Mouse (Mus musculus) midbrain, embryonic 10.5 days (tissue): ENCODE results near the gene Sall4. TPM values are rescaled to one million over a fixed set of nuclear protein-coding genes. Genes with fewer than 3 reads are reported as not detected.

ENCODE experiments used
- DNase-seq: peaks from one replicate; pipeline ENCODE4 v3.0.0-alpha.2; 2017; ENCODE audit warnings: low spot score
- H3K27ac ChIP-seq: fragments of 300-500 bp; sonication (generic); replicated peaks from 2 replicates; pipeline ENCODE4 v1.5.1; 2016; ENCODE audit warnings: mild to moderate bottlenecking
- H3K27me3 ChIP-seq: fragments of 300-500 bp; sonication (generic); 2 replicates; pipeline ENCODE4 v1.6.1; 2016; ENCODE audit warnings: low read depth, mild to moderate bottlenecking; ENCODE audit not compliant: poor library complexity, severe bottlenecking
- H3K36me3 ChIP-seq: fragments of 300-500 bp; sonication (generic); 2 replicates; pipeline ENCODE4 v1.6.1; 2016; ENCODE audit warnings: mild to moderate bottlenecking, moderate library complexity
- H3K4me1 ChIP-seq: fragments of 300-500 bp; sonication (generic); 2 replicates; pipeline ENCODE4 v1.6.1; 2016
- H3K4me3 ChIP-seq: fragments of 300-500 bp; sonication (generic); 2 replicates; pipeline ENCODE4 v1.5.1; 2016; ENCODE audit warnings: mild to moderate bottlenecking, moderate library complexity
- H3K9me3 ChIP-seq: fragments of 300-500 bp; sonication (generic); replicated peaks from 2 replicates; pipeline ENCODE4 v1.6.1; 2016; ENCODE audit warnings: mild to moderate bottlenecking
- WGBS: fragments of 180-500 bp; shearing (Covaris S2); methylation state at CpG from one replicate; pipeline ENCODE4 v1.1.7; 2016; 5-methylcytosine and 5-hydroxymethylcytosine counted together
- polyA plus RNA-seq: library from polyadenylated mRNA; unstranded; fragments of >200 nt; fragmentation: Nextera tagmentation; extraction: Ambion mirVana; gene quantifications from 2 replicates; pipeline ENCODE4 v1.2.1, GENCODE M21; 2016

The Sall4 gene
- 53.9 and 74.3 TPM in 2 replicates for polyA plus RNA-seq

DNA sequence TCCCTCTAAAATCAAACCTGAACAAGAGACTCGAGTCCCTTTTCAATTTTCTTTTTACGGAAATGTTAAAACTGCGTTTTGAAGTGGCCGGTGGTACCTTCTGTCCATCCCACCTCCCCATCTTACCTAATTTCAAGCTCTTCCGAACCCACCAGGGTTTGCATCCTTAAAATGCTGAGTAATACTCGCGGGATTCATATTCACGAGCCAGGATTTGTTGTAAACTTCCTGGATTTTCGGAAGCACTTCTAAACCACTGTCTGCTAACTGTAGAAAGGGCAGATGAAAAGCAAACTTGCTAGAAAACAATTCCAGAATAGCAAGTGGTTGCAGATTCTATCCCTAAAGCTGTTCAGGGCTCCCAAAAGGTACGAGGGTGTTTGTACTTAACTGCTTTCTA, at the start of gene Sall4:
TSS of gene Sall4 (minus strand) at position 362 of the 400 bp plus-strand sequence.
- DNase-seq: no peak
- Histone ChIP-seq H3K27me3 (peaks cover 31% of the 10 kb centered on the region), H3K4me3 (peak within 1 kb of the TSS; percentile 95), H3K36me3 (no peaks in the 10 kb centered on the region), H3K9me3 (no peaks in the 10 kb centered on the region), H3K27ac (peak within 1 kb of the TSS; percentile 98), H3K4me1 (peaks cover 57% of the 10 kb centered on the region)
- 14% methylated on average over 10 of the region's 10 CpGs for WGBS

- H3K27ac ChIP-seq: peak overlapping the region; percentile 38; the same call in 1 of the 2 replicates
- no peaks in the 10 kb centered on the region for H3K36me3 ChIP-seq
- no peak overlapping the region for H3K4me3 ChIP-seq
- H3K9me3 ChIP-seq: no peaks in the 10 kb centered on the region
- DNase-seq: no peak
- H3K4me1 ChIP-seq: peaks cover 38% of the 10 kb centered on the region
- WGBS: 61% methylated on average over 6 of the region's 6 CpGs
- H3K27me3 ChIP-seq: peaks cover 35% of the 10 kb centered on the region
These were observed 45.5 kb upstream of the Sall4 start for GRCm38 (mm10) chr2:168813243-168813642.

DNA sequence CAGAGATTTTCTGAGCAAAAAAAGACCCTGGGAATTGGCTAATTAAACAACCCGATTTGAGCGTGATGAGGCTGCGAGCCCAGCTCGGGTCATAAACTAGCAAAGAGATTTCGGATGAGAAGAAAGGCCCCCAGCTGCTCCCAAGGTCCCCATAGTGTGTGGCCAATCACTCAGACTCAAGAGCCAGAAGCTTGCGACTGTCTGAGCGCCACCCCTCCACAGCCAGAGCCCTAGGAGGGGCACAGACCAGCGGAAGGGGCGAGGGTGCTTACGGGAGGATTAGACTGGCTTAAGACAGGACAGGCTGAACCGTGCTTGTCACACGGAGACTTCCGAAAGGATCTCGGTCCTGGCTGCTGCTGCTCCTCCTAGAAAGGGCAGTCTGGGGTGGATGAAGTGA, 42.2 kb upstream of the Sall4 start:
- whole genome bisulfite sequencing: 2% methylated on average over 14 of the region's 14 CpGs
- DNase-seq: peak; percentile 71
- H3K9me3 ChIP-seq: no peaks in the 10 kb centered on the region
- H3K4me3 ChIP-seq: peak overlapping the region; percentile 41
- H3K27ac ChIP-seq: peak overlapping the region; percentile 77
- H3K36me3 ChIP-seq: no peaks in the 10 kb centered on the region
- peaks cover 59% of the 10 kb centered on the region for H3K4me1 ChIP-seq
- H3K27me3 ChIP-seq: peaks cover 44% of the 10 kb centered on the region

GRCm38 (mm10) chr2:168807681-168808080, 39.9 kb upstream of the Sall4 start:
- WGBS: 12% methylated on average over 4 of the region's 4 CpGs
- H3K4me3 ChIP-seq: peak overlapping the region; percentile 14; the same call in 1 of the 2 replicates
- peak overlapping the region; percentile 71 for H3K27ac ChIP-seq
- no peaks in the 10 kb centered on the region for H3K36me3 ChIP-seq
- no peaks in the 10 kb centered on the region for H3K9me3 ChIP-seq
- H3K4me1 ChIP-seq: peaks cover 53% of the 10 kb centered on the region
- H3K27me3 ChIP-seq: peaks cover 40% of the 10 kb centered on the region
- peak; percentile 61 for DNase-seq

- no peaks in the 10 kb centered on the region for H3K9me3 ChIP-seq
- H3K4me1 ChIP-seq: peaks cover 33% of the 10 kb centered on the region
- no peaks in the 10 kb centered on the region for H3K36me3 ChIP-seq
- DNase-seq: no peak
- peaks cover 22% of the 10 kb centered on the region for H3K27me3 ChIP-seq
- WGBS: 74% methylated on average over 4 of the region's 4 CpGs
- H3K4me3 ChIP-seq: no peak overlapping the region
- peak overlapping the region; percentile 68 for H3K27ac ChIP-seq
These were observed 36.1 kb upstream of the Sall4 start for GRCm38 (mm10) chr2:168803849-168804248.

DNA sequence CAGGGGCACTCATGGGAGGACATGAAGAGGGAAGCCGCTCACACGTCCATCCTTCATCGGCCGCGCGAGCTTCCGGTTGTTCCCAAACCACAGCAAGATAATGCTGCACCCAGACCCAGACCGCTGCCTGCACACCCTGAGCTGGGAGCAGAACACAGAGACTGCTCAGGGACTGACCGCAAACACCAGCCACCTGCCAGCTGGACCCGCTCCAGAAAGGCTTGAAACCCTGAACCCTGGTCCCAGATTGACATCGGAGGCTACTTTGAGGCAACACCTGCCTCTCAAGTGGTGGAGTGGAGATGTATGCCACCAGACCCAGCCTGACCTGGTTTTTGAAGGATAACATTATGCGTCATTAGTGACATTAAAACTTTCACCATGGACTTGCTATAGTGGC, 31.6 kb upstream of the Sall4 start:
- Histone ChIP-seq H3K27ac (no peak overlapping the region), H3K27me3 (peaks cover 8% of the 10 kb centered on the region; the same call in 1 of the 2 replicates), H3K36me3 (no peaks in the 10 kb centered on the region), H3K9me3 (no peaks in the 10 kb centered on the region), H3K4me3 (no peak overlapping the region), H3K4me1 (peaks cover 8% of the 10 kb centered on the region; the same call in 1 of the 2 replicates)
- DNase-seq: no peak
- WGBS: 91% methylated on average over 12 of the region's 12 CpGs

DNA sequence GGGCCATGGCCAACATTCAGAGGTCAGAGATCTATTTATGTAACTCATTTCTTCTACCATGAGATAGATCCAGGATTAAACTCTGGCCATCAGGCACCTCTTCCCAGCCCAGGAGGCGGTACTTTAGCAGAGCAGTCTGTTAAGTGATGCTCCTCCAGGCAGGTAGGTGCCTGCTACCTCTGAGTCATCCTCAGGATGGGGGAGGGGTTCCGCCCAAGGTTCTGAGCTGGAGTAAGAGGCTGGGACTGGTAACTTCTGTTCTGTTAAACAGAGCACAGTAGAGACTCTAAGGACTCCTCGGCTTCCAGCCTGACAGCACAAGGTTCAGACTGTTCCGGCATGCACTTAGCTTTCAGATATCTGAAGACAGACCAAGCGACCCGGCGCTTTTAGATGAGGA, 31.2 kb upstream of the Sall4 start:
- 85% methylated on average over 7 of the region's 7 CpGs for WGBS
- Histone ChIP-seq H3K4me3 (no peak overlapping the region), H3K27me3 (0 out of 2 replicates have a peak, but pooled peaks cover 4% of the 10 kb centered on the region)

GRCm38 (mm10) chr2:168791115-168791802, 23.5 kb upstream of the Sall4 start:
- Histone ChIP-seq H3K4me1 (peaks cover 18% of the 10 kb centered on the region), H3K27ac (peak overlapping the region; percentile 84), H3K4me3 (no peak overlapping the region), H3K36me3 (no peaks in the 10 kb centered on the region), H3K27me3 (no peaks in the 10 kb centered on the region), H3K9me3 (no peaks in the 10 kb centered on the region)
- 35% methylated on average over 4 of the region's 4 CpGs for WGBS
- DNase-seq: peak; percentile 67

More for the DNA sequence above, 31.2 kb upstream of the Sall4 start:
- no peak overlapping the region for H3K27ac ChIP-seq
- H3K9me3 ChIP-seq: no peaks in the 10 kb centered on the region
- peaks cover 4% of the 10 kb centered on the region; the same call in 1 of the 2 replicates for H3K4me1 ChIP-seq
- no peak for DNase-seq
- H3K36me3 ChIP-seq: no peaks in the 10 kb centered on the region

- 94% methylated on average over 9 of the region's 9 CpGs for WGBS
- Histone ChIP-seq H3K4me3 (no peak overlapping the region), H3K27me3 (peaks cover 8% of the 10 kb centered on the region; the same call in 1 of the 2 replicates), H3K4me1 (peaks cover 20% of the 10 kb centered on the region), H3K9me3 (no peaks in the 10 kb centered on the region), H3K27ac (no peak overlapping the region), H3K36me3 (no peaks in the 10 kb centered on the region)
- no peak for DNase-seq
These were observed 18.4 kb upstream of the Sall4 start for GRCm38 (mm10) chr2:168786174-168786573.

DNA sequence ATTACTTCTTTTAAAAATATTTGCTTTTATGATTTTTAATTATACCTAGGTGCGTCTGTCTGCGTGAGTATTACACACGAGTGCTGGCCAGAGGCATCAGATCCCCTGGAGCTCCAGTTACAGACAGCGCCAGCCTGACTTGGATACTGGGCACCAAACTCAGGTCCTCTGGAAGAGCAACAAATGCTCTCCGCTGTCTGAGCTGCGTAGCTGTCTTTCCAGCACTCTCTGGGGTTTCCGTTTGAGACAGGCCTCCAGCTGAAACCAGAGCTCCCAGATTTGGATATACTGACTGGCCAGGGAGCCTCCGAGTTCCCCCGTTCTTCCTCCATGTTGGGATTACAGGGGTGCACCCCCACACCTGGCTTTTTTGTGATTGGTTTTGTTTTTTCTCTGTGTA, 12.9 kb upstream of the Sall4 start:
- no peak for DNase-seq
- H3K36me3 ChIP-seq: no peaks in the 10 kb centered on the region
- no peaks in the 10 kb centered on the region for H3K9me3 ChIP-seq
- peaks cover 48% of the 10 kb centered on the region for H3K4me1 ChIP-seq
- peaks cover 8% of the 10 kb centered on the region; the same call in 1 of the 2 replicates for H3K27me3 ChIP-seq
- WGBS: 29% methylated on average over 9 of the region's 9 CpGs
- H3K4me3 ChIP-seq: 0 out of 2 replicates have a peak overlapping the region, but pooled peaks have one; percentile 26
- H3K27ac ChIP-seq: peak overlapping the region; percentile 81

DNA sequence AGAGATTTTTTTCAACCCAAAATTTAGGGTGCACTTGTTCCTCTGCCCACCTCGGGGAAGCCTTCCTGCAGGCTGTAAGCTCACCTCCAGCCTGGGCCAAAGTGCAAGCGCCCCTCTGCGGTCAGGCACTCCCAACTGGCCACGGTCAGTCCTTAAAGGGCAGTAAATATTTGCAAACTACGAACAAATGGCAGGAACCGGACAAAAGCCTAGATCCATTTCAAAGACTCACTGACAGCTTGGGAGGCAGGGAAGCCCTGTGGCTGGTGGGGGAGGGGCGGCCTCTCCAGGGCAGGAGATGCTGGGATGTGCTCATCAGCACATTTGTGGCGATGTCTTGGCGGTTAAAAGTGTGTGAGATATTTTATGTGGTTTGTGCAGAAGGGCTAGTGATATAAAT, 12.3 kb upstream of the Sall4 start:
- peaks cover 8% of the 10 kb centered on the region; the same call in 1 of the 2 replicates for H3K27me3 ChIP-seq
- 5% methylated on average over 9 of the region's 9 CpGs for WGBS
- peak overlapping the region; percentile 81 for H3K27ac ChIP-seq
- DNase-seq: peak; percentile 62
- H3K4me3 ChIP-seq: peak overlapping the region; percentile 26; the same call in 1 of the 2 replicates
- H3K36me3 ChIP-seq: no peaks in the 10 kb centered on the region
- H3K9me3 ChIP-seq: no peaks in the 10 kb centered on the region
- H3K4me1 ChIP-seq: peaks cover 48% of the 10 kb centered on the region

DNA sequence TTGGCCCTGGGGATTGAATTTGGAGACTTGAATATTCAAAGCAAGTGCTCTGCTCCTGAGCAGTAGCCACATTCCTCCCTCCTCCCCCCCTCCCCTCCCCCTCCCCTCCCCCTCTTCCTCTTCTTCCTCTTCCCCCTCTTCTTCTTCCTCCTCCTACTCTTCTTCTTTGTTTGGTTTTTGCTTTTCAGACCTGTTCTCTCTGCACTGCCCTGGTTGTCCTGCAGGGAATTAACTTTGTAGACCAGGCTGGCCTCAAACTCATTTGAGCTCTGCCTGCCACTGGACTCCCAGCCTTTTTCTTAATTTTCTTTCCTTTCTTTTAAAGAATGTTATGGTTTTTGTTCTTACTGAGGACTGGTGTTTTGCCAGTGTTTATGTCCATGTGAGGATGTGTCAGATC, 9.7 kb upstream of the Sall4 start:
- Histone ChIP-seq H3K9me3 (no peaks in the 10 kb centered on the region), H3K4me3 (no peak overlapping the region), H3K4me1 (peaks cover 40% of the 10 kb centered on the region), H3K27me3 (peaks cover 4% of the 10 kb centered on the region; the same call in 1 of the 2 replicates), H3K36me3 (no peaks in the 10 kb centered on the region), H3K27ac (peak overlapping the region; percentile 84)
- no peak for DNase-seq

DNA sequence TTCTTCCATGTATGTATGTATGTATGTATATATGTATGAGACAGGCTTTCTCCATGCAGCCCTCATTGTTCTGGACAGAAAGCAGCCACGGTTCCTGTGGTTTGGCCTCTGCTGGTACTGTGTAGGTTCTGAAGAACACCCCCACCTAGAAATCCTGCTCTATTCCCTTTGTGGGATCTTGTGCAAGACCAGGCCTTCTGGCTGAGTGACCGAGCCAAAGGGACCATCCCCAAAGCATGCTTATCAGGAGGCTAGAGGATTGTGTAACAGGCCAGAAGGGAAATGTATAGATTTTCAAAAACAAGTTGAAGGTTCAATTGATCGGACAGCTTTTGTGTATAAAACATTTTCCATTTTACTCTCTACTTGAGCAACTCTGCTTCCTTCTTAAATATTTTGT, 8.5 kb upstream of the Sall4 start:
- Histone ChIP-seq H3K27ac (peak overlapping the region; percentile 84), H3K9me3 (no peaks in the 10 kb centered on the region), H3K36me3 (no peaks in the 10 kb centered on the region), H3K4me1 (peaks cover 39% of the 10 kb centered on the region), H3K27me3 (no peaks in the 10 kb centered on the region; the same call in 1 of the 2 replicates), H3K4me3 (no peak overlapping the region)
- DNase-seq: no peak
- WGBS: 89% methylated on average over 3 of the region's 3 CpGs
